Mouse (Mus musculus) stomach, embryonic 16.5 days (tissue): Measurements from ENCODE around the gene Fbxo24. TPM values are rescaled to one million over a fixed set of nuclear protein-coding genes. Genes with fewer than 3 reads are reported as not detected.
A peak's percentile ranks its signal among the peaks of the same experiment; 100 is the strongest.

ENCODE experiments used
- ATAC-seq: fragments of 200-750 bp; cut with Nextera tagmentation; 2 replicates; pipeline ENCODE4 v1.8.0; 2017; ENCODE audit warnings: moderate number of reproducible peaks, moderate TSS enrichment; ENCODE audit not compliant: insufficient read depth, low FRiP score
- H3K27ac ChIP-seq: fragments of 300-500 bp; sonication (generic); 2 replicates; pipeline ENCODE4 v1.5.1; 2014; ENCODE audit warnings: low read length
- H3K27me3 ChIP-seq: fragments of 300-500 bp; sonication (generic); 2 replicates; pipeline ENCODE4 v1.6.1; 2014; ENCODE audit warnings: low read length, control low read depth, mixed read lengths; ENCODE audit not compliant: control insufficient read depth, insufficient read depth
- H3K36me3 ChIP-seq: fragments of 300-500 bp; sonication (generic); 2 replicates; pipeline ENCODE4 v1.6.1; 2014; ENCODE audit warnings: low read length; ENCODE audit not compliant: control insufficient read depth, insufficient read depth
- H3K4me1 ChIP-seq: fragments of 300-500 bp; sonication (generic); 2 replicates; pipeline ENCODE4 v1.6.1; 2014; ENCODE audit warnings: low read length, control low read depth, mixed read lengths; ENCODE audit not compliant: control insufficient read depth, insufficient read depth
- H3K4me2 ChIP-seq: fragments of 300-500 bp; sonication (generic); 2 replicates; pipeline ENCODE4 v1.6.1; 2014; ENCODE audit warnings: low read depth, low read length, mixed read lengths
- H3K4me3 ChIP-seq: fragments of 300-500 bp; sonication (generic); replicated peaks from 2 replicates; pipeline ENCODE4 v1.5.1; 2014; ENCODE audit warnings: mild to moderate bottlenecking, low read length
- H3K9ac ChIP-seq: fragments of 300-500 bp; sonication (generic); 2 replicates; pipeline ENCODE4 v1.6.1; 2014; ENCODE audit warnings: low read length
- H3K9me3 ChIP-seq: fragments of 300-500 bp; sonication (generic); replicated peaks from 2 replicates; pipeline ENCODE4 v1.6.1; 2016; ENCODE audit warnings: low read length, control low read depth; ENCODE audit not compliant: control insufficient read depth
- WGBS: fragments of 180-500 bp; shearing (Covaris S2); extraction: QIAGEN DNeasy Blood & Tissue Kit; methylation state at CpG from one replicate; pipeline ENCODE4 v1.1.7; 2014; 5-methylcytosine and 5-hydroxymethylcytosine counted together
- polyA plus RNA-seq: library from polyadenylated mRNA; unstranded; fragments of >200 nt; fragmentation: Nextera tagmentation; extraction: Ambion mirVana; gene quantifications from 2 replicates; pipeline ENCODE4 v1.2.1, GENCODE M21; 2015

Gene Fbxo24
- polyA plus RNA-seq, 1 experiment from 2014 or later = 0.09 TPM

- H3K36me3 ChIP-seq = no peaks in the 10 kb centered on the region
- H3K4me1 ChIP-seq = 0 out of 2 replicates have a peak, but pooled peaks cover 6% of the 10 kb centered on the region
- 9% methylated on average over 27 of the region's 27 CpGs for WGBS
- no peak overlapping the region for H3K27ac ChIP-seq
- peak overlapping the region; percentile 67 for H3K9ac ChIP-seq
- ATAC-seq = peak; percentile 68; the same call in 1 of the 2 replicates
- H3K9me3 ChIP-seq = 0 out of 2 replicates have a peak, but pooled peaks cover 7% of the 10 kb centered on the region
- H3K27me3 ChIP-seq = 0 out of 2 replicates have a peak, but pooled peaks cover 3% of the 10 kb centered on the region
- H3K4me3 ChIP-seq = peak overlapping the region; percentile 45
- peak overlapping the region; percentile 63 for H3K4me2 ChIP-seq
Observed at GRCm38 (mm10) chr5:137583670-137584169, 45.1 kb downstream of the Fbxo24 start.

GRCm38 (mm10) chr5:137582702-137583101, 46.1 kb downstream of the Fbxo24 start:
- Histone ChIP-seq H3K36me3 (no peaks in the 10 kb centered on the region), H3K4me3 (no peak overlapping the region), H3K4me2 (no peak overlapping the region), H3K9me3 (0 out of 2 replicates have a peak, but pooled peaks cover 7% of the 10 kb centered on the region), H3K9ac (no peak overlapping the region), H3K27me3 (0 out of 2 replicates have a peak, but pooled peaks cover 3% of the 10 kb centered on the region), H3K4me1 (0 out of 2 replicates have a peak, but pooled peaks cover 6% of the 10 kb centered on the region), H3K27ac (no peak overlapping the region)
- no peak for ATAC-seq
- WGBS = 30% methylated on average over 8 of the region's 8 CpGs

GRCm38 (mm10) chr5:137580246-137580645, 48.6 kb downstream of the Fbxo24 start:
- no peak overlapping the region for H3K27ac ChIP-seq
- H3K9me3 ChIP-seq = no peaks in the 10 kb centered on the region
- H3K4me1 ChIP-seq = 0 out of 2 replicates have a peak, but pooled peaks cover 6% of the 10 kb centered on the region
- no peak for ATAC-seq
- 0 out of 2 replicates have a peak, but pooled peaks cover 3% of the 10 kb centered on the region for H3K27me3 ChIP-seq
- H3K4me2 ChIP-seq = no peak overlapping the region
- no peak overlapping the region for H3K4me3 ChIP-seq
- no peaks in the 10 kb centered on the region for H3K36me3 ChIP-seq
- H3K9ac ChIP-seq = no peak overlapping the region
- WGBS = 75% methylated on average over 6 of the region's 6 CpGs

GRCm38 (mm10) chr5:137574470-137574901, 54.3 kb downstream of the Fbxo24 start:
- H3K4me2 ChIP-seq = peak overlapping the region; percentile 50
- peak overlapping the region; percentile 23 for H3K4me3 ChIP-seq
- no peaks in the 10 kb centered on the region for H3K36me3 ChIP-seq
- no peak overlapping the region for H3K27ac ChIP-seq
- H3K4me1 ChIP-seq = peaks cover 4% of the 10 kb centered on the region; the same call in 1 of the 2 replicates
- H3K27me3 ChIP-seq = no peaks in the 10 kb centered on the region
- 9% methylated on average over 27 of the region's 27 CpGs for WGBS
- ATAC-seq = no peak
- no peaks in the 10 kb centered on the region for H3K9me3 ChIP-seq
- H3K9ac ChIP-seq = peak overlapping the region; percentile 43

GRCm38 (mm10) chr5:137570691-137571586, 57.9 kb downstream of the Fbxo24 start:
- no peak overlapping the region for H3K9ac ChIP-seq
- no peak overlapping the region for H3K4me3 ChIP-seq
- H3K9me3 ChIP-seq = no peaks in the 10 kb centered on the region
- H3K4me2 ChIP-seq = no peak overlapping the region
- no peak overlapping the region for H3K27ac ChIP-seq
- no peak for ATAC-seq
- 69% methylated on average over 17 of the region's 17 CpGs for WGBS
- H3K4me1 ChIP-seq = peaks cover 4% of the 10 kb centered on the region; the same call in 1 of the 2 replicates
- no peaks in the 10 kb centered on the region for H3K36me3 ChIP-seq
- no peaks in the 10 kb centered on the region for H3K27me3 ChIP-seq

GRCm38 (mm10) chr5:137570181-137570580, 58.6 kb downstream of the Fbxo24 start:
- Histone ChIP-seq H3K4me3 (no peak overlapping the region), H3K4me1 (peaks cover 4% of the 10 kb centered on the region; the same call in 1 of the 2 replicates), H3K27me3 (no peaks in the 10 kb centered on the region), H3K27ac (no peak overlapping the region), H3K36me3 (no peaks in the 10 kb centered on the region), H3K9ac (no peak overlapping the region), H3K9me3 (no peaks in the 10 kb centered on the region), H3K4me2 (no peak overlapping the region)
- WGBS = 46% methylated on average over 7 of the region's 7 CpGs
- ATAC-seq = no peak

GRCm38 (mm10) chr5:137569665-137570064, 59.1 kb downstream of the Fbxo24 start, which contains the start of gene Tfr2:
Gene Tfr2 (plus strand): TSS chr5:137569840.
- Histone ChIP-seq H3K27me3 (no peaks in the 10 kb centered on the region), H3K4me2 (no peak within 1 kb of the TSS), H3K4me3 (no peak within 1 kb of the TSS), H3K4me1 (peaks cover 4% of the 10 kb centered on the region; the same call in 1 of the 2 replicates), H3K9ac (no peak within 1 kb of the TSS), H3K36me3 (no peaks in the 10 kb centered on the region), H3K9me3 (no peaks in the 10 kb centered on the region), H3K27ac (no peak within 1 kb of the TSS)
- peak; percentile 86 for ATAC-seq
- 24% methylated on average over 9 of the region's 9 CpGs for WGBS

- no peaks in the 10 kb centered on the region for H3K36me3 ChIP-seq
- no peak overlapping the region for H3K9ac ChIP-seq
- no peaks in the 10 kb centered on the region for H3K9me3 ChIP-seq
- ATAC-seq = no peak
- no peaks in the 10 kb centered on the region for H3K27me3 ChIP-seq
- H3K4me1 ChIP-seq = peaks cover 4% of the 10 kb centered on the region; the same call in 1 of the 2 replicates
- no peak overlapping the region for H3K4me2 ChIP-seq
- WGBS = 71% methylated on average over 12 of the region's 12 CpGs
- no peak overlapping the region for H3K4me3 ChIP-seq
- H3K27ac ChIP-seq = no peak overlapping the region
Observed at GRCm38 (mm10) chr5:137569031-137569430, 59.8 kb downstream of the Fbxo24 start.
